Mouse (Mus musculus) embryo, embryonic 11.5 days (tissue): ENCODE measurements at regions not wholly inside any gene's neighbourhood (a gene's known extent, or its start where the extent isn't known, plus 50 kb on each side); places are given as distances from the start of the nearest gene placed in this dataset.

Experiments used
- DNase-seq: peaks from one replicate; pipeline ENCODE4 v3.0.0-alpha.2; 2012; ENCODE audit warnings: low read depth, low spot score

DNA sequence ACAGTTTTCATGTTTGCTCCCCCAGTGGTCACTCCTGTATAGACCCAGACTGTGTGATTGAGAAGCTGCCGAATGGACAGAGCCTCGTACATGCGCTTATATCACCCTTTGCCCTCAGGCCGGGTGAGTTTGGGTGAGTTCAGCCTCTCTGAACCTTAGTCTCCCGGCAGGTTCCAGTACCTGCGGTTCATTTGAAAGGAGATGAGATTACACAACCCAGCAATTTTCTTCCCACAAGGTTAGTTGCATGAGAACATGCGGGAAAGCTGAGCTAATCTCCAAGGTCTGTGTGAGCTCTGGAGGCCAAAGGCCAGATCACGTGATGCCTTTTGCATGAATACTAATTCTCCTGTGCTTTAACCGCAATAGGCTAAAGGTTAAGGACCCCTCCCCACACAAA, 378.1 kb upstream of the Tbx3 start:
- no peak for DNase-seq

DNA sequence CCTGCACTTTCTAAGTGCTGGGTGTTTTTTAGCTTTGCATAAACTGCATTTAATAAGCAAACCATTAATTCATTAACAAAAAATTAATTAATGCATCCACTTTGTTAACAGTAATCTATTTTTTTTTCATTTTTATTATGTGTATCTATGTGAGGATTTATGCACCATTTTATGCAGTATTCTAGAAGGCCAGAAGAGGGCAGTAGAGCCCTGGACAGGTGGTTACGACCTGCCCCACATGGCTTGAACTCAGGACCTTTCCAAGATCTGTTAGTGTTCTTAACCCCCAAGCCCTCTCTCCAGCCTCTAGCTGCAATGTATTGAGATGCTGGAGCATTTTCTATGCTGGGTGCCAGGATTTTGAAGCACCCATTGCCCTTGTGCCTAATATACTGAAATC, 377.6 kb upstream of the Tbx3 start:
- no peak for DNase-seq

DNA sequence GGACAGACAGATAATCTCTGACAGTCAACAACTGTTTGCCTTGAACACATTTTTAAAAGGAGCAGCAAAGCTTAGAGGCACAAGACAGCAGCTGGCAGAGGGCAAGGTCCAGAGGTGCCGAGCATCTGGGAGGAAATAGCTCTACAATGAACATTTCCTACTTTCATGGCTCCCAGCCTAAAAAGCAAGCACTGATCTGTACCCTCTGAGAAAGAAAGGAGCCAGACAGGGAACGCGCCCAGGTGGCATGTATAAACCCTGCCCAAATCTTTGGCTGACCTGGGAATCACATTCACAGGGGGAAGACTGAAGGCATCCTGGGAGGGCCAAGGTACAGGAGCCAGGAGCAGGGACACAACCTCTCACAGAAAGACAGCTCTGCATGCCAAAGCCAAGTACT, 371.2 kb upstream of the Tbx3 start:
- DNase-seq = no peak

DNA sequence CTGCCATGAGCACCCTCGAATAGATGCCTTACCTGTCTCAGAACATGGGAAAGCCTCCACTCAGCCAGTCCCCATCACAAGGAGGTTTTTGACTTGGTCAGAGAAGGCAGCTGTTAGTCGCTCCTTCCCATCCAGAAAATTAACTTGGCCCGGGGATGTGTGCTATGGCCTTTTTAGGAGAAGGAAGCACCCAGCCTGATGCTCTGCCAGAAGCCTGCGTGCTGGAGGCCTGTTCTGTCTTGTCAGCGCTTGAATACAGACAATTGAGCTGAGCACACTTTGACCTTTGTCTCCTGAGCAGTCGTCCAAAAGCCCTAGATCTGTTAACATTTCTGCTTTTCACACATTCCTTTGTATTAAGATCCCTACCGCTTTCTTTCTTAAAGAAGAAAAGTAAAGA, 370.4 kb upstream of the Tbx3 start:
- no peak for DNase-seq

GRCm38 (mm10) chr5:119301539-119301938, 368.9 kb upstream of the Tbx3 start:
- DNase-seq = no peak

- no peak for DNase-seq
Observed at GRCm38 (mm10) chr5:119304721-119305120, 365.7 kb upstream of the Tbx3 start.

DNA sequence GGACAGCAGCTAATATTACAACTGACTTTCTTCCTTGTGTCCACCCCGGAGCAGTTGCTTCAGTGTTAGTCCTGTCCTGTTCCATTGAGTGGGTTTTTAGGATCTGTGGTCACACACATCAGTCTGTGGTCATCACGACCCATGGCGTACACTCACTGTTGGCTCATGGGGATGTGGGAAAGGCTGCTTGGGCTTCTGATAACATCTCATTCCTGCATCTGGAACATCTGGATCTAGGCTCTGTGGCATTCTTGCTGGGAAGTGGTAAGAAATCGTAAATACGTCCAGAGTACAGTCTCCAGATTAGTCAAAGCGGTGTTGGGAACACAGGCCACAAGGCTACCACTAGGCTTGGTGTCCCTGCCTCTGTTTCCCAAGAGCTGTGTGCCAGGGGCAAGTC, 362.7 kb upstream of the Tbx3 start:
- no peak for DNase-seq

DNA sequence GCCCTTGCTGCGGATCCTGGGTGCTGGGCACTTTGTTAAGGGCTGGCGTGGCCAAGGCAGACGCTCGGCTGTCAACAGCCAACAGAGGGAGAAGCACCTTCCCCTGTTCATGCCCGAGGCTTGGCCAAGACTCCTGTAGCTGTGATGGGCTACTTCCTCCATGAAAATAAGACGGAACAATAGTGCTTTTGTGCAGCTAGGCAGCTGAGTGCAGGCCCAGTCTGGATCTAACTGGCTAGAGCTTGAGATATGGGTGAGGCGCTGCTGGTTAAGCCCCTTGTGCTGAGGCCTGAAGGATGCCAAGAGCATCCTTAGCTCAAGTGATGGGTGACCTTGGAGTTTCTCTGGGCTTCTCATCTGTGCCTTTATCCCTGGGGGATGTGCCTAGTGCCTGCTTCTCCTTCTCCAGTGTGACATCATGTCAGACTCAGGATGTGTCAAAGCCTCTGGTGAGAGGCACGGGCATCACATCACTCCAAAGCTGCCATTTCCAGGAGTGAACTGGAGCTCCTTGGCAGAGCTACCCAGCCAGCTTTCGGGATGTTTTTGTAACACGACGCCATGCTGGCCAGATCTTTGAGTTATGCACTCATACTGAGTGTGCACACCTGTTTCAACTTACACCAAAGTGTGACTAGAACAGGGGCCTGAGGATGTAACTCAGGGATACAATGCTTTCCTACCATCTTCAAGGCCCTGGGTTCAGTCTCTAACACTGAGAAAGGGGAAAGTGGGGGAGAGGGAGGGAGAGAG, 360.1 kb upstream of the Tbx3 start:
- DNase-seq = no peak

DNA sequence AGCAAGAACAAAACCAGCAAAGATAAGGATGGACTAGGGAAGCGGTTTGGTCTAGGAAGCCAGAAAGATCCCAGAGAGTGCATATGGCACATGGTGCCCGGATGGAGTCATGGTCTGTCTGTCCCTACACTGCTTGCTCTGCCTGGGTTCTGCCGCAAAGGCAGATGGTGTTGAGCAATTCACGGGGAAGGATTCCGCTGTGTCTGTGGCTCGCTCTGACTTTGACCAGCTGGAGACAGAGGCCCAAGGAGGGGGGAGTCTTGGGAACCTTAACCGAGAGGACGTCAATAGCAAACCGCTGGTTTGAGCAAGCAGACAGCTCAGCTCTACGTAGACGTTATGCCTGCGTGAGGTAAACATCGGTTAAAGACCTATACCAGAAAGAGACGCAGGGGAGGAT, 357.7 kb upstream of the Tbx3 start:
- no peak for DNase-seq

GRCm38 (mm10) chr5:119315149-119315548, 355.3 kb upstream of the Tbx3 start:
- DNase-seq = no peak

DNA sequence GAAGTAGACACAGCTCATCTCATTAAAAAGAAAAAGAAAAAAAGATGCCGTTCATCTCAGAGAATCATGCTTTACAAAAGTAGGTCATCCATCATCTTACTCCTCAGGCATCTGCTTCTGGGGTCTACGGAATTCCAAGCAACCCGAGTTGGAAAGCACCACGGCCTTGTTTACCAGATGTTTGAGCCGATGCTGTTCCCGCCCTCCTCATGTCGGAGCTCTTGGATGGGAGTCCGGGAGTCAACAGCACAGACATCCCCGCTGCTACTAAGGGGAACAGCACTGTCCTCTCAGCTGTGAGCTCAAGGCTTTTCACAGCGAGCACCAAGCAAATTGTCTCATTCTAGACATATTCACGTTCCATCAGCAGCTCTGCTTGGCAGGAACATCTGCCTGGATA, 352.9 kb upstream of the Tbx3 start:
- no peak for DNase-seq

- DNase-seq = no peak
Observed at GRCm38 (mm10) chr5:119321368-119322144, 348.9 kb upstream of the Tbx3 start.

GRCm38 (mm10) chr5:119322411-119322810, 348.1 kb upstream of the Tbx3 start:
- DNase-seq = no peak

DNA sequence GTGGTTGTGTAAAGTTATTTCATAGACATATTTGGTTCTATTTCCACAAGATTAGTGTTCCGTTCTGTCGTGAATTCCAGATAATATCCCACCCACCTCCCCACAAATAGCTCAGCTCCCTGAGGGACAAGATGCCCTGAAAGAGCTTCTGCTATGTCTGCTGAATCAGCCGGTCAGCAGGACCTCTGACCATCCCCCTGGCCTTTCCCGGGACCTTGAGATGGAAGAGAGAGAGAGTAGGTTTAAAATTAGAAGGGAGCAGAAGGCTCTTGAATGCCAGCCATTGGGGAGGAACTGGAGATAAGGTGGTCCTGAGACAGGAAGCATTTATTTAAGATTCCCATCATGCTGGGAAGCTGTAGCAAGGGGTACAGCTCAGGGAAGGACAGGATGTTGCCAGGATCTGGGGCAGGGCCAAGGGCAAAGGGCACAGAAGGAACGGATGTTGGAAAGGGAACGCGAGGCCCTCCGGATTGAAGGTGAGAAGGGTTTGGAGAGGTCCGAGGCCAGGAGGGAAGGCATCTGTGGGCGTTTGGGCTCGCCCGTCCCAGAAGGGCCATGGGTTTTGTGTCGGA, 344.7 kb upstream of the Tbx3 start:
- no peak for DNase-seq

DNA sequence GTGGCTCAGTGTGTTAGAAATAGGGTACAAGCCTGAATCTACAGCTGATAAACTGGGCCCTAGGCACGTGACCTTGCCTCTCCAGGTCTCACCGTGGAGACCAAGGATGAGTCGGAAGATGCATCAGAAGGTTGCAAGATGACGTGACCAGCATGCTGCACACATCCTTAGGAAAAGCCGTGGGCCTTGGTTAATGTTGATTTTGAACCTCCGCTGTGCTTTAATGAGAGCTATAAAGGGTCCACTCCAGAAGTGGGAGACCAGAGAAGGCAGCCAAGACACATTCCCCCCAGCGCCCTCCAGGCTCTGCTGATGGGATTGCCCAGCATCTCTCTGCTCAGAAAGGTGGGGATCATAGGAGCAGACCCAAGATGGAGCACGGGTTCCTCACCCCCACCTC, 343.6 kb upstream of the Tbx3 start:
- DNase-seq = no peak

DNA sequence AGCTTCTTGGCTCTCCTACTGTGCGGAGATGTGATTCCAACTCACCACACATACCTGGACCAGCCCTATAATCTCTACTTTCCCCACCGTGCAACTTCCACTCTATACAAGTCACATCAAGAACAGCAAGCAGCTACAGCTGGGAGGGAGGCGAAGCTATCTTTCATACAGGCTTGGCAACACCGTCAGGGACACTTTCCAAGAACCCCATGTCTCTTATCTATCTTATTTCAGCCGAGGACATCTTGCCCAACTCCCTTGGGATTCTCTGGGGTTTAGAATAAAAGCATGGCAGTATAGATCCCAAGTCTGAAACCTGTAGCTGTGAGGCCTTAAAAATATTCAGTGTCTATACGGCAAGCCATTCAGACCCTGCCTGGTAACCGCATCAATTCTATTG, 341.5 kb upstream of the Tbx3 start:
- DNase-seq = no peak

GRCm38 (mm10) chr5:119329371-119329770, 341.1 kb upstream of the Tbx3 start:
- DNase-seq = no peak

GRCm38 (mm10) chr5:119329860-119330259, 340.6 kb upstream of the Tbx3 start:
- no peak for DNase-seq

DNA sequence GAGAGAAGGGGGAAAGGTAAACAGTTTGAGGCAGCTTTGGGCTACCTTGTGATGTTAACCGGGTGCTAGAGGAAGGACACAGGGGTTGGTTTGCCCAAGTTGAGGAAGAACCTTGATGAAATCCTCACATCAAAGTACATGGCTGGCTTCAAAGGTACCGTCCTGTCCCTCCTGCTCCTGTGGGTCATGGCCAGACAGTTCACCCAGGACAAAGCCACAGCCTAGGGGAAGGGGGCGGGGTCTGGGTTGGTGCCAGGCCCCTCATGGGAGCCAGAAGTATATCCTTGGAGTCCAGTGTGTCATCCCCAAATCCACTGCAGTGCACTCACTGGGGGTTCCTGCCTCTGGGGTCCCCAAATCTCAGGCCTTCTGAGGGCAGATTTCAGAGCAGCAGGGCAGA, 339.0 kb upstream of the Tbx3 start:
- DNase-seq = no peak

- no peak for DNase-seq
Observed at GRCm38 (mm10) chr5:119332621-119333020, 337.8 kb upstream of the Tbx3 start.

DNA sequence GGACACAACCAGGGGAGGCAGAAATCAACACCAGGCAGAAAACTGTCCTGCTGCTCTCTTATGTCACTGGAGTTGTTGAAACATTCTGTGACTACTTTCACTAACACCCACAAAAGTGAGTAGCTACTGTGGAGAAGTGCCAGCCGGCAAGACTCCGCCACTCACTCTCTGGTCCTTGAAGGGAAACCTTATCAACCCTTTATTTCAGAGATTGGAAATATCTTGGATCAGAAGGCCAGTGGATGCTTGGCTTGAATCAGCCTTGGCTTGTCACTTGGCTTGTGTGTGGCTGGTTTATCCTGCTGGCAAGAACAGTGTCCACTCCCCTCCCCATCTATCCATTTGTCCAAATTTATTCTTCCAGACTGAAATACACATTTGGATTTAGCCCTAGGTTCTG, 335.3 kb upstream of the Tbx3 start:
- DNase-seq = no peak

DNA sequence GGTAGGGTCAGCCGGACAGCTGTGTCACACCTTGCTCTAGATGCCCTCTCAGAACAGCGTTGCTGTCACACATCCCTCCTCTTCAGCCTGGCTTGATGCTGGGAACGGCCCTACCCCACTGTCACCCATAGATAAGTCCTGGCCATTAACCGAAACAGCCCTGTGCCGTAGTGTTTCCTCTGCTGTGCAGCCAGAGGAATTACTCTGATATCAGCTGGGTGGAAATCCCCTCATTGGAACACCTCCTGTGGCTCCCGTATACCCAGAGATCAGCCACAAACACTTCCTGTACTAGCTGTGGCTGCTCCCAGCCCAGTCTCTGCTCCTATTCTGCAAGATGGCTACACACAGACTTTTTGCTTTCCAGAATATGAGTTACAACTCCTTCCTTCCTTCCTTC, 334.5 kb upstream of the Tbx3 start:
- DNase-seq = no peak

GRCm38 (mm10) chr5:119337739-119338138, 332.7 kb upstream of the Tbx3 start:
- DNase-seq = no peak
